Mouse (Mus musculus): Measurements from ENCODE around the gene Rps6ka3.

The Rps6ka3 gene

DNA sequence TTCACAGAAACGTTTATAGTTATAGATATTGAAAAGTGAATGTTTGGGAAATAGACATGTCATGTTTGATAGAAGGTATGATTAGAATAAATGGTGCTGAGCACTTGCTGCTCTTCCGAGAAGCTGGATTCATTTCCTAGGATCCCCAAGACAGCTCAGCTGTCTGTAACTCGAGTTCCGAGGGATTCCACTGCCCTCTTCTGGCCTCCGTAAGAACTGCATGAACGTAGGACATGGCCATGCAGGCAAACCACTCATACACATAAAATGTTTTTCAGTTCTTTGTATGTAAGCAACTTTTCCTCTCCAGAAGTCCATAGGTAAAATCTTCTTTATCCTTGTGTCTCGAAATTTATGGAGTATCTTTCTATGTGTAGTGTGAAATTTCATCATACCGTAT, 111.2 kb downstream of the Rps6ka3 start:
- DNase-seq (ENCODE audit: low spot score): peak; percentile 9

DNA sequence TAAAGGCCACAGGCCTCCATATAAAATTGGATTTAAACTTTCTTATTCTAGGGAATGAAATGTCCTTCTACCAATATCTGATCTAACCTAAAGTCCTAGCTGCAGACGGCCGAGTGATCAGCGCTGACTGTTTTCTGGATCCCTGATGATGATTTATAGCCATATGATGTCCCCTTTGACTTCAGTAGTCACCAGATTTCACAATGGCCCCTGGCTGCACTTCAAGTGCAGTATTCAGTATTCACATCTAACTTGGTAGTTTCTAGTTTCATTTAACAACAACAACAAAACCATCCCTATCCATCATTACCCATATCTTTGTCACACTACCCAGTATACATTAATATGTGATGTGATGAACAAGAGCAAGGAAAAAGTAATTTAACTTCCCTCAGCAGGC, 154.4 kb downstream of the Rps6ka3 start:
- no peak for DNase-seq (ENCODE audit: low spot score)

DNA sequence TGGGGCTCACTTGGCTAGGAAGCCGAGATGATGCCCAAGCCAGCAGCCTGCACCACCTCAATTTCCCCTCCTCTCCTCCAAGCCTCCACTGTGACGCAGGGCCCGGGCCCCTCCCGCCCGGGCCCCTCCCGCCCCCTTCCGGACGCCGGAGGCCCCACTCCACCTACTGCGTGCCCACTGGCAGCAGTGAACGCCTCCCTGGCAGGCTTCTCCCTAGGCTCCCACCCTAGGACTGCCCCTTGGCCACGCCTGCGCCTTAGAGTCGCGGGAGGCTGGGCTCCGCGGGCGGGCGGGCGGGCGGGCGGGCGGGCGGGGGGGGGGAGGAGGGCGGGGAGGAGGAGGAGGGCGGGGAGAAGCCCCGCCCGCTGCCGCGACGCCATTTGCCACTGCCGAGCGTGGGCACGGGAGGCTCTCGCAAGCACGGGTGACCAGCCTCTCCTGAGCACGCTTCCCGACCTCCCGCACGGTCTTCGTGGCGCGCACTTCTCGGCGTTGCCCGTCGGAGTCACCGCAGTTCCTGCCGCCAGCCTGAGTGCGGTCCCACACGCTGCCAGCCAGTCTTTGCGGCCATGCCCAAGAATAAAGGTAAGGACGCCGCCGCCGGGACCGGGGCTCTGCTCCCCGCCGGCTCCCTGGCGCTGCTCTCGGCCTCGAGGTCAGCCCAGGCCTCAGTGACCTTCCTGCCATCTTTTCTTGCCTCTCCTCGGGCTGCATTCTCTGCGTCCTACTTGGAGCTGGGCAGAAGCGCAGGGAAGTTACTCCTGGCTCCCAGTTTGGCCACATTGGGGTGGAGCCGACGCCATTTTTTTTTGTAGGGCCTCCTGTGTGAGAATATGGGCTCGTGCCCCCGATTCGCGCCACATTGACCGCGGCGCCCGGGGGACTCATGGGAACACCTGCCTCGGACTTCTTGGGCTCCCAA, 162.0 kb downstream of the Rps6ka3 start, which contains the start of gene Eif1ax:
Gene Eif1ax (plus strand): TSS at position 348 of the 922 bp plus-strand sequence.
- peak; percentile 31 for DNase-seq (ENCODE audit: low spot score)

DNA sequence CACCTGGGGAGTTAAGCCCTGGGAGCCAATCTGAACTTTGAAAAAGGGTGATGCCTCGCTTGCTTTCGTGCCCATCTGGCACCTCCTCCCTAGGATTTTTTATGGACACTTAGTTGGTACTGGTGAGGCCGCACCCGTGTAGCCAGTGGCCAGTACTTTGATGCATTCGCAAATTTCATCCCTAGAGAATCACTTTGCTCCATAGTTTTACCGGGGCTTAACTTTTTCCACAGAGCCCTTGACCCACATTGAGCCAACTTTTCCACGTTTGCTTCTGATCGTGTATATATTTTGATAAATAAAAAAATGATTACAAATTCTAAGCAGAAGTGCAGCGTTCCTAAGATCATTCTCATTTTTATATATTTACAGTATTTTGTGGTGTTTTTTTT, 162.6 kb downstream of the Rps6ka3 start:
- DNase-seq (ENCODE audit: low spot score): no peak

DNA sequence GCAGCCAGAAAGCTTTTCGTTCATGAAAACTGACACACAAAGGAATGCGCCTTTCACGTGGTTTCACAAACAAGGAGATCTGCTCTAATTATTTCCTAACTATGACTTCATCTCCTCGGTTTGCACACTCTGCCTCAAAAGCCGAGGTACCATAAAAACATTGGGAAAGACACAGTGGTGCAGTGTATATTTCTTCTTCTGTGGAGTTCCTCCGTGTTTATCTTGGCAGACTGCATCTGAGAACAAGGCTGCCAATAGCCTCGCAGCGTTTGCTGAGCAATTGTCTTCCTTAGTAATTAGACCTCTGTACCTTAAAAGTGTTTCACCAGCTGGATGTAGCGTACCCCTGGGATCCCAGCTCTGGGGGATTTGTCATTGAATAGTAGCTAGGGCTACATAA, 177.0 kb downstream of the Rps6ka3 start:
- no peak for DNase-seq (ENCODE audit: low spot score)

DNA sequence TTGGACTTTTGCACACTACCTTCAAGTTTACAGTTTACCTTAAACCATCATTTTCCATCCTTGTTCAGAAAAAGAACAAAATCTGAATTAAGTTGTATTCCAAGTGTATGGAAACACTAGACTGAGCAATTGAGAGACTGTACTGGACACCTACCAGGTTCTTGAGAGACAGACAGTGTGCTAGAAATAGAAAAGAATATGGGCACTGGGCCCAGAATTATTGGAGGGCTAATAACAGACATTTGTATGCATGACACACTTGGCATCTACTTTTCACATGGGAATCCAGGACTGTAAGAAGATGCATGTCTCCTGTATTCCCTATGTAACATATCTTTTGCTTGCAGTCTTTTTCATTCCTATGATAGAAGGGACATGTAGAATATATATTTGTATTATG, 178.8 kb downstream of the Rps6ka3 start:
- no peak for DNase-seq (ENCODE audit: low spot score)

DNA sequence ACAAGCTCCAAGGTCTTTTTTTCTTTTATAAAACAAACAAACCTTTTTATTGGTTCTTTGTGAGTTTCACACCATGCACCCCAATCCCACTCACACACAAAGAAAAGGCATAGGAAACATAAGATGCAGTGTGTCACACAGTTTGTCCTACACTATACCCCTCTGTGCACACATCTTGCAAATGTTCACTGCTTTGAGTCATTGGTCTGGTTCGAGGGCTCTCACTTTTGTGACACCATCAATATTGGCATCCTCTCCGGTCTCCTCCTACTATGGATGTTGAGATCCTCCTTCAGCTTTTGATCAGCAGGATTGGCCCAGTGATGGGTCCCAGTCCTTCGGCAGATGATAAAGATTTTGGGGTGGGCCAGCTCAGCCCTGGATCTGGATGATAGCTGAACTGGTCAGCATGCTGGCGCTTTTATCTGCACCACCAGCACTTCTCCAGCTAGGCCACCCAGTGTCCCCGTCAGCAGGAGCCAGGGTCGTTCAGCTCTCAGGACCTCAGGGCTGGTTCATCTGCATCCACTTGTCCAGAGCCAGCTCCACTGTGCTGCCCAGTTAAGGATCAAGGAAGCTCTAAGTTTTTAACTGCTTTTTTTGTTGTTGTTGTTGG, 180.3 kb downstream of the Rps6ka3 start:
- DNase-seq (ENCODE audit: low spot score): no peak

DNA sequence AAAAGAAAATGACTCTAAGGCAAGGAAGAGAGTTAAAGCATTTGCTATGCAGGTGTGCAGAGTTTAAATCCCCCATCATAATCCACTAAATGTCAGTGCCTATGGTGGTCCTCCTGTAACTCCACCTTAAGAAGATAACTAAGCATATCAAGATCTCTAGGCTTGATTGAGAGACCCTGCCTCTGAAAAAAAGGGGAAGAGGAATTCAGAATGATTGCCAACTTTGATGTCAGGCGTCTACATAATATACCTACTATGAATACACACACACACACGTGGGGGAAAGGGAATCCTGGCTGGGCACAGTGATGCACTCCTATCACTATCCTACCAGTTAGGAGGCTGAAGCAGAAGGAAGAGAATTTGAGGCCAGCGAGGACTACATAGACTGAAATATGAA, 181.1 kb downstream of the Rps6ka3 start:
- DNase-seq (ENCODE audit: low spot score): no peak

DNA sequence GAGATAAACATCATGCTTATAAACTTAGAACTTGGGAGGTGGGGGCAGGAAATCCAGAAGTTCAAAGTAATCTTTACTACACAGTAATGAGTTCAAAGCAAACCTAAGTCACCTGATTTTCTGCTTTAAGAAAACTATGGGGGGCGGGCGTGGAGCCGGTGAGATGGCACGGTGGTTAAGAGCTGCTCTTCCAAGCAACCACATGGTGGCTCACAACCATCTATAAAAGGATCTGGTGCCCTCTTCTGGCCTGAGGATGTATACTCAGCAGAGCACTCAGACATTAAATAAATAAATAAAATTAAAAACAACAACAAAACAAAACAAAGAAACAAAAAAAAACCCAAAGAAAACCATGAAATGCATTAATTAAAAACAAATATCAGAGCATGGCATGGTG, 199.1 kb downstream of the Rps6ka3 start:
- DNase-seq (ENCODE audit: low spot score): no peak

DNA sequence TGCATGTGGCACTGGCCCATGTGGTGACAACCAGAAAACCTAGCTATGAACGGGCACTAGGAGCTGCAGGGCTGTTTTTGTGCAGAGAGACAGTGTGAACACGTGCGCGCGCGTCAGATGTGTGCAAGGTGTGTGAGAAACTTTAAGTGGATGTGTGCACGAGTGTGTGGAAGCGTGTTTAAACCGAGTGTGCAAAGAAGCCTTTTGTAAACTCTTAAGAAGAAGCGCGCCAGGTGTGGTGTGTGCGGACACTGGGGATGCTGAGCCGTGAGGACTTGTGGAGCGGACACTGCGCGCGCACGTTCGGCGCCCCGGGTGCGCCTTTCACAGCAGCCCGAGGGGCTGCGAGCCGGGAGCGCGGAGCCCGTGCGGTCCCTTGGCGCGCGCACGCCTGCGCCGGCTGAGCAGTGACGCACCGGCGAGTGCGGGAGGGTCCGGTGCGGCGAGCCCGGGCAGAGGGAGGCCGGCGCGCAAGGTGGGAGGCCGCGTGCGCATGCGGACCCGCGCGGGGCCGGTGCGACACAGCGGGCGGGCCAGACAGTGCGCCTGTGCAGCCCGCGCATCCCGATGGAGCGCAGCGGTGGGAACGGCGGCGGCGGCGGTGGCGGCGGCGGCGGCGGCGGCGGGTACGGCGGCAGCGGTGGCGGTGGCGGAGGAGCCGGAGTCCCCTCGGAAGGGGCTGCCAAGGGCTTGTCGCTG, 204.2 kb downstream of the Rps6ka3 start, which contains the start of gene Map7d2:
Gene Map7d2 (plus strand): TSS at position 443 of the 699 bp plus-strand sequence.
- no peak for DNase-seq (ENCODE audit: low spot score)

DNA sequence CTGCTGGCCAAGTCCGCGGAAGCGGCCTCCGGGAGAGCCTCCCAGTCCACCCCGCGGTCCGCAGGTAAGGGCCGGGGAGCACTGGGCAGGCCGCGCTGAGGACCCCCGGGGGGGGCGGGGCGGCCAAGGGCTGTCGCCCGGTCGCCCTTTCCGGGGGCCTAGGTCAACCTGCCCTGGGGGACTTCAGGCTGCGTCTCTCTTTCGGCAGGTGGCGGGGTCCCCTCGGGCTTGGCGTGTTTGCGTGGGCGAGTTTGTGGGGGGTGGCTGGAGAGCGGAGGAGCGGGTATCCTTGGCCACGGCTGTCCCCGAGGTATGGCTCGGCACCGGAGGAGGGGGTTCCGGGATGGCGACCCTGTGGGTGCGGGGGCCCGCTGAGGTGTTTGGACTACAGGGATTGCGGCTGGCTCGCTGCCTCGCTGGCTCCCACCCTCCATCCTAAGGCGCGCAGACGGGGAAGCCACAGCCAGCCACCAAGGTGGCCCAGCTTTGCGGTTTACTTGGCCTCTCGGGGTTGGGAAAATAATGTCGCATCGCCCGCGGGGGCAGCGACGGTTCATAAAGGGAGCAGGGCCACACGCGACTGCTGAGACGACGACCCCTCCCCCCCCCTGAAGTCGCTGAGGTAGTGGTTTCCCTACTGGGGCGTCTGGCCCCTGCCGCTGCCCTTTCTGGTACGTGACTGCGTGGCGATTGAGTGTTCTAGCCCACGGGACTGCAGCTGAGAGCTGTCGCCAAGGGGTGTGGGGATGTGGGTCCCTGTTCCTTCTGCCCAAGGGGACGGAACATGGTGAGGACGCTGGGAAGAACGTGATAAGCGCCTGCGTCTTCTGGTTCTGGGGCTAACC, 204.9 kb downstream of the Rps6ka3 start:
- no peak for DNase-seq (ENCODE audit: low spot score)
